Mouse (Mus musculus) hindbrain, postnatal 0 days (tissue): ENCODE results near the gene Rims4. TPM values are rescaled to one million over a fixed set of nuclear protein-coding genes. Genes with fewer than 3 reads are reported as not detected.

Experiments
- ATAC-seq: fragments of 200-750 bp; cut with Nextera tagmentation; 2 replicates; pipeline ENCODE4 v1.8.0; 2017; ENCODE audit warnings: mild to moderate bottlenecking, moderate TSS enrichment, moderate library complexity
- DNase-seq: peaks from one replicate; pipeline ENCODE4 v3.0.0-alpha.2; 2015; ENCODE audit warnings: low spot score
- H3K27ac ChIP-seq: fragments of 300-500 bp; sonication (generic); 2 replicates; pipeline ENCODE4 v1.5.1; 2014; ENCODE audit warnings: mild to moderate bottlenecking
- H3K27me3 ChIP-seq: fragments of 300-500 bp; sonication (generic); 2 replicates; pipeline ENCODE4 v1.6.1; 2014; ENCODE audit warnings: low read length, mixed read lengths; ENCODE audit not compliant: insufficient read depth
- H3K36me3 ChIP-seq: fragments of 300-500 bp; sonication (generic); 2 replicates; pipeline ENCODE4 v1.6.1; 2014; ENCODE audit warnings: low read length, mixed read lengths; ENCODE audit not compliant: insufficient read depth
- H3K4me1 ChIP-seq: fragments of 300-500 bp; sonication (generic); 2 replicates; pipeline ENCODE4 v1.6.1; 2014; ENCODE audit warnings: antibody characterized with exemption, low read length, mixed read lengths; ENCODE audit not compliant: insufficient read depth
- H3K4me2 ChIP-seq: fragments of 300-500 bp; sonication (generic); 2 replicates; pipeline ENCODE4 v1.6.1; 2014; ENCODE audit warnings: low read depth, mild to moderate bottlenecking, low read length, moderate library complexity, mixed read lengths
- H3K4me3 ChIP-seq: fragments of 300-500 bp; sonication (generic); 2 replicates; pipeline ENCODE4 v1.5.1; 2014; ENCODE audit warnings: low read length
- H3K9ac ChIP-seq: fragments of 300-500 bp; sonication (generic); replicated peaks from 2 replicates; pipeline ENCODE4 v1.6.1; 2014; ENCODE audit warnings: mild to moderate bottlenecking, low read length, moderate library complexity, mixed read lengths
- H3K9me3 ChIP-seq: fragments of 300-500 bp; sonication (generic); 2 replicates; pipeline ENCODE4 v1.6.1; 2016; ENCODE audit warnings: low read length, mixed read lengths
- CTCF ChIP-seq: IDR thresholded peaks from 2 replicates; pipeline ENCODE4 v1.5.1; 2016; ENCODE audit warnings: antibody characterized with exemption, control low read depth, low read depth
- WGBS: fragments of 180-500 bp; shearing (Covaris S2); extraction: QIAGEN DNeasy Blood & Tissue Kit; methylation state at CpG from one replicate; pipeline ENCODE4 v1.1.7; 2014; 5-methylcytosine and 5-hydroxymethylcytosine counted together
- polyA plus RNA-seq: library from polyadenylated mRNA; unstranded; fragments of >200 nt; fragmentation: Nextera tagmentation; extraction: Ambion mirVana; gene quantifications from 2 replicates; pipeline ENCODE4 v1.2.1, GENCODE M21; 2015
- total RNA-seq: library from RNA; depleted of rRNA; stranded (reverse); fragments of >200 nt; gene quantifications from 2 replicates; pipeline ENCODE4 v1.2.3, GENCODE M21; 2014

The Rims4 gene
- total and polyA plus RNA-seq, 2 experiments from 2014 or later = 19.6 to 76.7 TPM

GRCm38 (mm10) chr2:163924531-163924930 is 6.0 kb upstream of the Rims4 start:
- Histone ChIP-seq H3K27me3 (no peaks in the 10 kb centered on the region), H3K4me3 (no peak overlapping the region), H3K9me3 (no peaks in the 10 kb centered on the region), H3K9ac (no peak overlapping the region), H3K4me1 (peaks cover 1% of the 10 kb centered on the region; the same call in 1 of the 2 replicates), H3K4me2 (no peak overlapping the region), H3K27ac (no peak overlapping the region), H3K36me3 (no peaks in the 10 kb centered on the region)
- 74% methylated on average over 3 of the region's 3 CpGs for WGBS
- ATAC-seq = no peak
- DNase-seq = no peak
- TF ChIP-seq CTCF = no peak

- no peak for ATAC-seq
- H3K4me2 ChIP-seq = no peak overlapping the region
- WGBS = 59% methylated on average over 9 of the region's 9 CpGs
Measured at GRCm38 (mm10) chr2:163923113-163923512, 4.6 kb upstream of the Rims4 start.

GRCm38 (mm10) chr2:163919581-163919980 is 1.1 kb upstream of the Rims4 start:
- H3K27ac ChIP-seq = no peak overlapping the region
- TF ChIP-seq CTCF = no peak
- peaks cover 15% of the 10 kb centered on the region; the same call in 1 of the 2 replicates for H3K4me1 ChIP-seq
- no peaks in the 10 kb centered on the region for H3K9me3 ChIP-seq
- peak overlapping the region; percentile 77 for H3K4me2 ChIP-seq
- no peaks in the 10 kb centered on the region for H3K36me3 ChIP-seq
- H3K4me3 ChIP-seq = peak overlapping the region; percentile 67
- ATAC-seq (no peak), DNase-seq (no peak)
- 76% methylated on average over 3 of the region's 3 CpGs for WGBS
- H3K9ac ChIP-seq = no peak overlapping the region
- H3K27me3 ChIP-seq = no peaks in the 10 kb centered on the region

More at GRCm38 (mm10) chr2:163923113-163923512, 4.6 kb upstream of the Rims4 start:
- Histone ChIP-seq H3K4me3 (no peak overlapping the region), H3K9ac (no peak overlapping the region), H3K9me3 (no peaks in the 10 kb centered on the region), H3K27me3 (no peaks in the 10 kb centered on the region), H3K4me1 (peaks cover 4% of the 10 kb centered on the region; the same call in 1 of the 2 replicates), H3K27ac (no peak overlapping the region), H3K36me3 (no peaks in the 10 kb centered on the region)
- peak; percentile 19; the same call in 1 of the 2 replicates for TF ChIP-seq CTCF
- DNase-seq = no peak

- TF ChIP-seq CTCF = no peak
- ATAC-seq = no peak
- H3K4me3 ChIP-seq = peak overlapping the region; percentile 67; the same call in 1 of the 2 replicates
Measured at GRCm38 (mm10) chr2:163916703-163917102, 1.8 kb downstream of the Rims4 start.

GRCm38 (mm10) chr2:163915294-163915791 is 3.1 kb downstream of the Rims4 start:
- peak overlapping the region; percentile 77; the same call in 1 of the 2 replicates for H3K4me2 ChIP-seq
- ATAC-seq (no peak), DNase-seq (no peak)
- 59% methylated on average over 9 of the region's 9 CpGs for WGBS
- H3K9me3 ChIP-seq = no peaks in the 10 kb centered on the region
- peaks cover 18% of the 10 kb centered on the region for H3K4me1 ChIP-seq
- no peaks in the 10 kb centered on the region for H3K36me3 ChIP-seq
- no peaks in the 10 kb centered on the region for H3K27me3 ChIP-seq
- no peak overlapping the region for H3K4me3 ChIP-seq
- no peak for TF ChIP-seq CTCF
- no peak overlapping the region for H3K9ac ChIP-seq
- H3K27ac ChIP-seq = no peak overlapping the region

More at GRCm38 (mm10) chr2:163916703-163917102, 1.8 kb downstream of the Rims4 start:
- Histone ChIP-seq H3K4me1 (peaks cover 18% of the 10 kb centered on the region), H3K27ac (no peak overlapping the region), H3K36me3 (no peaks in the 10 kb centered on the region), H3K9me3 (no peaks in the 10 kb centered on the region), H3K9ac (no peak overlapping the region), H3K27me3 (no peaks in the 10 kb centered on the region), H3K4me2 (peak overlapping the region; percentile 77)
- WGBS = 85% methylated on average over 7 of the region's 7 CpGs
- no peak for DNase-seq

GRCm38 (mm10) chr2:163914107-163914506 is 4.4 kb downstream of the Rims4 start:
- 3% methylated on average over 10 of the region's 10 CpGs for WGBS
- DNase-seq (peak; percentile 90), ATAC-seq (peak; percentile 83)
- peaks cover 14% of the 10 kb centered on the region for H3K4me1 ChIP-seq
- peak overlapping the region; percentile 2; the same call in 1 of the 2 replicates for H3K9ac ChIP-seq
- no peaks in the 10 kb centered on the region for H3K36me3 ChIP-seq
- H3K4me2 ChIP-seq = peak overlapping the region; percentile 77
- peak overlapping the region; percentile 75 for H3K27ac ChIP-seq
- H3K27me3 ChIP-seq = no peaks in the 10 kb centered on the region
- H3K9me3 ChIP-seq = no peaks in the 10 kb centered on the region
- H3K4me3 ChIP-seq = peak overlapping the region; percentile 14; the same call in 1 of the 2 replicates
- TF ChIP-seq CTCF = no peak

GRCm38 (mm10) chr2:163913704-163914103 is 4.8 kb downstream of the Rims4 start:
- no peak for DNase-seq
- no peaks in the 10 kb centered on the region for H3K36me3 ChIP-seq
- peaks cover 14% of the 10 kb centered on the region for H3K4me1 ChIP-seq
- H3K9me3 ChIP-seq = no peaks in the 10 kb centered on the region
- H3K4me3 ChIP-seq = 0 out of 2 replicates have a peak overlapping the region, but pooled peaks have one; percentile 14
- peak overlapping the region; percentile 77 for H3K4me2 ChIP-seq
- peak overlapping the region; percentile 2; the same call in 1 of the 2 replicates for H3K9ac ChIP-seq
- peak; percentile 20; the same call in 1 of the 2 replicates for ATAC-seq
- TF ChIP-seq CTCF = no peak
- H3K27ac ChIP-seq = peak overlapping the region; percentile 75
- WGBS = 32% methylated on average over 7 of the region's 7 CpGs
- H3K27me3 ChIP-seq = no peaks in the 10 kb centered on the region
